Mouse (Mus musculus): ENCODE results near the gene 4921504E06Rik.

DNA sequence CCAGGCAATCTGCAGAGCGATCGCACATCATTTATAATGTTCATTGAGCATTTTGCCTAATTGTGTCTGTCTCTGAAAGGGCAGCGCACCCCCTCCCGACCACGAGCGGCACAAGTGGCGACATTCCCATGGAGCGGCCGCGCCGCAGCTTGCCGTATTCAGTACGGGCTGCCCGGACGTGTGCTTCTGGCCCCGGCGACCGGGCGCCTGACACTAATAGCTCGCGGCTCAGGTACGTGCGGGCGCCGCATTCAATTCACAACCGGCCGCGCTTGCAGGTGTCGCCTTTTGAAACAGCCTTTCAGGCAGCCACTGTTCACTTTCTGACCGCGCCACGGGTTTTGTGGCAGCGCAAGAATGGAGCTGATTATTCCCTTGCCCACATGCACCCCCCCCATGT lies 123.0 kb downstream of the 4921504E06Rik start:
- TF ChIP-seq CTCF (IDR thresholded peaks at IDR 0.05; ENCODE audit: low read depth, low read length) (no peak), POLR2A (IDR thresholded peaks at IDR 0.05; ENCODE audit: borderline replicate concordance, low read depth, low read length) (no peak)
